Mouse (Mus musculus): Measurements from ENCODE around the gene Gm21830.
"Not testable (repeated sequence)": the region's sequence is repeated elsewhere in the genome, so short reads cannot be mapped to it uniquely, and the experiment has no call there.

The Gm21830 gene

GRCm38 (mm10) chr2:67413425-67413824 lies at the start of gene Gm21830:
TSS of gene Gm21830 (plus strand) at chr2:67413725.
- DNase-seq (ENCODE audit: low read depth): not testable (repeated sequence)

GRCm38 (mm10) chr2:67364506-67364905 lies 49.0 kb upstream of the Gm21830 start:
- DNase-seq (ENCODE audit: low read depth): no peak

GRCm38 (mm10) chr2:67378504-67378903 lies 35.0 kb upstream of the Gm21830 start:
- DNase-seq (ENCODE audit: low read depth): no peak

GRCm38 (mm10) chr2:67420853-67421252 lies 7.3 kb downstream of the Gm21830 start:
- DNase-seq (ENCODE audit: low read depth): no peak

- no peak for DNase-seq (ENCODE audit: low read depth)
Measured at GRCm38 (mm10) chr2:67422799-67423198, 9.3 kb downstream of the Gm21830 start.

- DNase-seq (ENCODE audit: low read depth): no peak
Measured at GRCm38 (mm10) chr2:67433081-67433480, 19.6 kb downstream of the Gm21830 start, which contains the start of gene Gm26727. TSS of gene Gm26727 (minus strand) at chr2:67433181.

- no peak for DNase-seq (ENCODE audit: low read depth)
Measured at GRCm38 (mm10) chr2:67438309-67438708, 24.8 kb downstream of the Gm21830 start.

- no peak for DNase-seq (ENCODE audit: low read depth)
Measured at GRCm38 (mm10) chr2:67445780-67446179, 32.3 kb downstream of the Gm21830 start, which contains the start of gene Xirp2. TSS of gene Xirp2 (plus strand) at chr2:67446002.

- DNase-seq (ENCODE audit: low read depth): no peak
Measured at GRCm38 (mm10) chr2:67446772-67447171, 33.2 kb downstream of the Gm21830 start.

GRCm38 (mm10) chr2:67447206-67447605 lies 33.7 kb downstream of the Gm21830 start:
- no peak for DNase-seq (ENCODE audit: low read depth)

- DNase-seq (ENCODE audit: low read depth): no peak
Measured at GRCm38 (mm10) chr2:67460857-67461256, 47.3 kb downstream of the Gm21830 start.

- DNase-seq (ENCODE audit: low read depth): no peak
Measured at GRCm38 (mm10) chr2:67467036-67467435, 53.5 kb downstream of the Gm21830 start.

GRCm38 (mm10) chr2:67470030-67470429 lies 56.5 kb downstream of the Gm21830 start:
- DNase-seq (ENCODE audit: low read depth): not testable (repeated sequence)

GRCm38 (mm10) chr2:67477753-67478152 lies 64.2 kb downstream of the Gm21830 start:
- peak; percentile 25 for DNase-seq (ENCODE audit: low read depth)

GRCm38 (mm10) chr2:67481051-67481450 lies 67.5 kb downstream of the Gm21830 start:
- DNase-seq (ENCODE audit: low read depth): no peak

Measured in c-Kit-positive CD71-positive TER-119-negative erythroid progenitor cells, embryonic 14.5 days (primary cell).